Mouse (Mus musculus) ES-E14 (cell line): ENCODE measurements around the gene Zfyve21.

Experiments
- CHD2 ChIP-seq: IDR thresholded peaks from 2 replicates; pipeline ENCODE4 v1.6.1; 2014; ENCODE audit warnings: mild to moderate bottlenecking, low read depth, low read length, inconsistent platforms
- HCFC1 ChIP-seq: IDR thresholded peaks from 2 replicates; pipeline ENCODE4 v1.6.1; 2012; ENCODE audit warnings: low read length, inconsistent platforms, borderline replicate concordance; ENCODE audit not compliant: insufficient read depth
- ZNF384 ChIP-seq: IDR thresholded peaks from 2 replicates; pipeline ENCODE4 v1.6.1; 2012; ENCODE audit warnings: low read depth, low read length, inconsistent platforms

- TF ChIP-seq HCFC1 (no peak), ZNF384 (no peak), CHD2 (no peak)
Observed at GRCm38 (mm10) chr12:111829447-111829846, 15.5 kb downstream of the Zfyve21 start.
